Mouse (Mus musculus) hindbrain, embryonic 13.5 days (tissue): Measurements from ENCODE around the gene 1700010I14Rik. TPM values are rescaled to one million over a fixed set of nuclear protein-coding genes. Genes with fewer than 3 reads are reported as not detected.

Source experiments
- ATAC-seq: fragments of 200-750 bp; cut with Nextera tagmentation; 2 replicates; pipeline ENCODE4 v1.8.0; 2017; ENCODE audit warnings: moderate TSS enrichment; ENCODE audit not compliant: low FRiP score
- H3K27ac ChIP-seq: fragments of 300-500 bp; sonication (generic); 2 replicates; pipeline ENCODE4 v1.5.1; 2015; ENCODE audit warnings: inconsistent platforms, mild to moderate bottlenecking, moderate library complexity
- H3K27me3 ChIP-seq: fragments of 300-500 bp; sonication (generic); 2 replicates; pipeline ENCODE4 v1.6.1; 2015; ENCODE audit warnings: mild to moderate bottlenecking, inconsistent platforms
- H3K36me3 ChIP-seq: fragments of 300-500 bp; sonication (generic); 2 replicates; pipeline ENCODE4 v1.6.1; 2015; ENCODE audit warnings: mild to moderate bottlenecking, inconsistent platforms
- H3K4me1 ChIP-seq: fragments of 300-500 bp; sonication (generic); replicated peaks from 2 replicates; pipeline ENCODE4 v1.6.1; 2015; ENCODE audit warnings: inconsistent platforms
- H3K4me2 ChIP-seq: fragments of 300-500 bp; sonication (generic); 2 replicates; pipeline ENCODE4 v1.6.1; 2015; ENCODE audit warnings: inconsistent platforms, mild to moderate bottlenecking, moderate library complexity
- H3K4me3 ChIP-seq: fragments of 300-500 bp; sonication (generic); 2 replicates; pipeline ENCODE4 v1.5.1; 2015; ENCODE audit warnings: mild to moderate bottlenecking, inconsistent platforms
- H3K9ac ChIP-seq: fragments of 300-500 bp; sonication (generic); 2 replicates; pipeline ENCODE4 v1.6.1; 2015; ENCODE audit warnings: mild to moderate bottlenecking, inconsistent platforms
- H3K9me3 ChIP-seq: fragments of 300-500 bp; sonication (generic); 2 replicates; pipeline ENCODE4 v1.6.1; 2016; ENCODE audit warnings: inconsistent platforms
- WGBS: fragments of 180-500 bp; shearing (Covaris S2); methylation state at CpG from one replicate; pipeline ENCODE4 v1.1.7; 2015; 5-methylcytosine and 5-hydroxymethylcytosine counted together
- polyA plus RNA-seq: library from polyadenylated mRNA; unstranded; fragments of >200 nt; fragmentation: Nextera tagmentation; extraction: Ambion mirVana; gene quantifications from 2 replicates; pipeline ENCODE4 v1.2.1, GENCODE M21; 2015

Gene 1700010I14Rik
- 2.5 and 3.3 TPM in 2 replicates for polyA plus RNA-seq

GRCm38 (mm10) chr17:8988119-8988807 is at the start of gene 1700010I14Rik:
TSS of gene 1700010I14Rik (plus strand) at chr17:8988333.
- Histone ChIP-seq H3K27me3 (no peaks in the 10 kb centered on the region), H3K9ac (peak within 1 kb of the TSS; percentile 58), H3K4me3 (peak within 1 kb of the TSS; percentile 43), H3K27ac (0 out of 2 replicates have a peak within 1 kb of the TSS, but pooled peaks have one; percentile 30), H3K36me3 (peaks cover 3% of the 10 kb centered on the region), H3K9me3 (no peaks in the 10 kb centered on the region), H3K4me2 (peak within 1 kb of the TSS; percentile 66), H3K4me1 (peaks cover 32% of the 10 kb centered on the region)
- 10% methylated on average over 13 of the region's 13 CpGs for WGBS
- ATAC-seq, result peak; percentile 58

DNA sequence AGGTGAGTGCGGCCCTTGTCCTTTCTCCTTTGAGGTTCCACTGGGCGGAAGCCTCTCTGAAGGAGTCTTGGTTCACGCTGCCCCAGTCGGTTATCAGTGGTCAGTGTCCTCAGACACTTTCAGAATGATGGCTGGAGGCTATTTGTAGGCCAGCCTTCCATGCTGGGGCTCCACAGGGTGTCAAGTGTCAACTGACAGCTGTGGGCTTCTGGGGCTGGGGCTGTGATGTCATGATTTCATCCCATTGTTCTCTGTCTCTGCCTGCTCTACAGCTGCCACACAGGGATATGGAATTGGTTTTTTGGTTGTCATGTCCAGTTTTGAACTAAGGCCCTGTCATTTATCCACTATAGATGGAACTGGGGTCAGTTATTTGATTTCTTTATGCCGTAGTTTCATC is 36.5 kb upstream of the 1700010I14Rik start:
- Histone ChIP-seq H3K27ac (no peak overlapping the region), H3K27me3 (no peaks in the 10 kb centered on the region), H3K9me3 (no peaks in the 10 kb centered on the region), H3K4me2 (no peak overlapping the region), H3K4me1 (0 out of 2 replicates have a peak, but pooled peaks cover 2% of the 10 kb centered on the region), H3K36me3 (peaks cover 72% of the 10 kb centered on the region), H3K4me3 (no peak overlapping the region), H3K9ac (no peak overlapping the region)
- ATAC-seq, result no peak
- 66% methylated on average over 5 of the region's 5 CpGs for WGBS

DNA sequence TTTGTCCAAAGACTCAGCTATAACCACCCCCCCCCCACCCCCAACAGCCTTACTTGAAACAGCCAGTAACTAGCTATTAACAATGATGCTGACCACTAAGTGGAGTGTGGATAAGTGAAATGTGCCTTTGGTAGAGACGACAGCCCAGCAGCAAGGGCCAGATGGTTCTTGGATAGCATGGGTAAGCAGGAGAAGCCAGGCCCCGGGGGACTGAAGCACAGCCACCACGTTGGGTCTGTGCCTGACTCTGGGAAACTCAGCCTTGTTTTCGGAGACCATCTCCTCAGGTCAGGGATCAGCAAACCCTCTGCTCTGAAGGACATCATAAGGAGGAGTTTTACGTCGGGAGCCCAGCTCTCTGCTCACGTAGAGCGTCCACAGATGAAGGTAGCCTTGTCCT is 35.2 kb upstream of the 1700010I14Rik start:
- 91% methylated on average over 8 of the region's 8 CpGs for WGBS
- ATAC-seq, result no peak
- no peak overlapping the region for H3K4me2 ChIP-seq

GRCm38 (mm10) chr17:8958125-8958524 is 30.0 kb upstream of the 1700010I14Rik start:
- no peak overlapping the region for H3K27ac ChIP-seq
- no peak overlapping the region for H3K4me3 ChIP-seq
- H3K9me3 ChIP-seq, result no peaks in the 10 kb centered on the region
- H3K4me2 ChIP-seq, result no peak overlapping the region
- no peak for ATAC-seq
- 86% methylated on average over 6 of the region's 6 CpGs for WGBS
- no peaks in the 10 kb centered on the region for H3K27me3 ChIP-seq
- no peak overlapping the region for H3K9ac ChIP-seq
- H3K36me3 ChIP-seq, result peaks cover 57% of the 10 kb centered on the region
- H3K4me1 ChIP-seq, result peaks cover 9% of the 10 kb centered on the region

More for the DNA sequence above, 35.2 kb upstream of the 1700010I14Rik start:
- H3K4me3 ChIP-seq, result no peak overlapping the region
- H3K27me3 ChIP-seq, result no peaks in the 10 kb centered on the region
- H3K36me3 ChIP-seq, result peaks cover 75% of the 10 kb centered on the region
- no peak overlapping the region for H3K27ac ChIP-seq
- no peaks in the 10 kb centered on the region for H3K9me3 ChIP-seq
- H3K9ac ChIP-seq, result no peak overlapping the region
- H3K4me1 ChIP-seq, result 0 out of 2 replicates have a peak, but pooled peaks cover 2% of the 10 kb centered on the region

DNA sequence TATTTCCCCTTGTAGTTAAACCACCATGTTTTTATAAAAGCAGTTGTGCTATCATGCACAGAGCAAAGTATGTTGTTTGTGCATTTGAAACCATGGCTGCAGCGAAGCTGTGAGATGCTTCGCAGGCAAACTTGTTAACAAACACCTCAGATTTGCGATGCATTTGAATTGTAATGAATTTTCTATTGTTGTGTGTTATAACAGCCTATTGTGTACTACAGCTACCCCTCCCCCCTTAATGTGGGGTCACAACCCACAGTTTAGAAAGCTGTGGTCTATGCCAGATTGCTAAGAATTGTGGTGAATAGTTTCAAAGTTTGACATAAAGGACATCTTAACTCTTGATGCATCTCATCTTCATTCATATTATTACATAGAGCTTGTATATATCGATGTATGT is 27.7 kb upstream of the 1700010I14Rik start:
- Histone ChIP-seq H3K4me3 (no peak overlapping the region), H3K9me3 (no peaks in the 10 kb centered on the region), H3K4me2 (no peak overlapping the region), H3K27me3 (no peaks in the 10 kb centered on the region), H3K36me3 (peaks cover 48% of the 10 kb centered on the region), H3K27ac (no peak overlapping the region), H3K9ac (no peak overlapping the region), H3K4me1 (peaks cover 9% of the 10 kb centered on the region)
- WGBS, result 67% methylated on average over 4 of the region's 4 CpGs
- ATAC-seq, result no peak

DNA sequence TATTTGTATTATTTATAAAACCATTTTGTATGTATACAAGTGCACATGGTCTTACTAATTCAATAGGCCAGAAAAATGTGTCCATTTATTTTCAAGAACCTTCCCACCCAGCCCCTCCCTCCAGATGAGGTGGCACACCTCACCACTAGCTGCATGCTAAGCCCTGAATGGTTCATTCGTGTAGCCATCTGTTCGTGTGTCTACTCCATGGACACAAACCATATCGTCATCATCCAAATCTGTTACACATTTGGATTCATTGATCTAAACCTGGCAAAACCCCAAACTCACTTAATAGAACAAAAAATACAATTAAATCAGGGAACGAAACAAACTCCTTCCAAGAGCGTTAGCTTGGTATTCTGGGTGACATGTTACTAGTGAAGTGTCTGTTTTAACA is 27.0 kb upstream of the 1700010I14Rik start:
- no peak overlapping the region for H3K9ac ChIP-seq
- H3K27ac ChIP-seq, result no peak overlapping the region
- H3K36me3 ChIP-seq, result peaks cover 48% of the 10 kb centered on the region
- H3K9me3 ChIP-seq, result no peaks in the 10 kb centered on the region
- H3K27me3 ChIP-seq, result no peaks in the 10 kb centered on the region
- H3K4me2 ChIP-seq, result no peak overlapping the region
- no peak for ATAC-seq
- peaks cover 9% of the 10 kb centered on the region for H3K4me1 ChIP-seq
- no peak overlapping the region for H3K4me3 ChIP-seq
- 65% methylated on average over 5 of the region's 5 CpGs for whole genome bisulfite sequencing

DNA sequence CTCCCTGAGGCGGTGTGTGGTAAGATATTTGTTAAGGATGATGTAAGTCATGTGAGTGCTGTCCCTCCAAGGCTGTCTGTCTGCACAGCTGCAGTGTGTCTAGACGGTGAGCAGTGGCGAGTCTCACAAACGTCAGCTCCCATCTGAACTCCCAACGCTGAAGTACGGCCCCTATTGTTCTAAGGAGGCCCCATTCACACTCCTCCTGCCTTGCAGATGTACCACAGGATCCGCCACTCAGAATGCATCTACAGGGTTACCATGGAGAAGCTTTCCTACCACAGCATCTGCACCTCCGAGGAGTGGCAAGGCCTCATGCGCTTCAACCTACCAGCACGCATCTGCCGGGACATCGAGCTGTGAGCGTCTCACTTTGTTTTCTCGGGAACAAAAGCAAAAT is 26.5 kb upstream of the 1700010I14Rik start:
- no peak overlapping the region for H3K4me2 ChIP-seq
- H3K27me3 ChIP-seq, result no peaks in the 10 kb centered on the region
- H3K36me3 ChIP-seq, result peaks cover 49% of the 10 kb centered on the region
- H3K27ac ChIP-seq, result 0 out of 2 replicates have a peak overlapping the region, but pooled peaks have one; percentile 23
- H3K9ac ChIP-seq, result no peak overlapping the region
- H3K9me3 ChIP-seq, result no peaks in the 10 kb centered on the region
- 27% methylated on average over 14 of the region's 14 CpGs for WGBS
- peak; percentile 43; the same call in 1 of the 2 replicates for ATAC-seq
- peaks cover 9% of the 10 kb centered on the region for H3K4me1 ChIP-seq
- no peak overlapping the region for H3K4me3 ChIP-seq

GRCm38 (mm10) chr17:8965177-8965576 is 23.0 kb upstream of the 1700010I14Rik start:
- ATAC-seq, result no peak
- no peaks in the 10 kb centered on the region for H3K27me3 ChIP-seq
- H3K9me3 ChIP-seq, result no peaks in the 10 kb centered on the region
- no peak overlapping the region for H3K4me3 ChIP-seq
- H3K36me3 ChIP-seq, result peaks cover 69% of the 10 kb centered on the region
- 93% methylated on average over 6 of the region's 6 CpGs for WGBS
- H3K4me2 ChIP-seq, result no peak overlapping the region
- no peak overlapping the region for H3K27ac ChIP-seq
- H3K4me1 ChIP-seq, result peaks cover 9% of the 10 kb centered on the region
- no peak overlapping the region for H3K9ac ChIP-seq

- no peak overlapping the region for H3K9ac ChIP-seq
- ATAC-seq, result no peak
- no peak overlapping the region for H3K4me2 ChIP-seq
- no peaks in the 10 kb centered on the region for H3K9me3 ChIP-seq
- H3K36me3 ChIP-seq, result peaks cover 56% of the 10 kb centered on the region
- H3K27ac ChIP-seq, result no peak overlapping the region
- peaks cover 27% of the 10 kb centered on the region for H3K4me1 ChIP-seq
- H3K27me3 ChIP-seq, result no peaks in the 10 kb centered on the region
- no peak overlapping the region for H3K4me3 ChIP-seq
- WGBS, result 21% methylated on average over 12 of the region's 12 CpGs
These were observed 15.8 kb upstream of the 1700010I14Rik start for GRCm38 (mm10) chr17:8972152-8972854.

- no peak for ATAC-seq
- Histone ChIP-seq H3K36me3 (peaks cover 51% of the 10 kb centered on the region), H3K4me3 (no peak overlapping the region), H3K27ac (no peak overlapping the region), H3K9me3 (no peaks in the 10 kb centered on the region), H3K27me3 (no peaks in the 10 kb centered on the region), H3K4me2 (no peak overlapping the region), H3K9ac (no peak overlapping the region), H3K4me1 (peaks cover 27% of the 10 kb centered on the region)
- WGBS, result 68% methylated on average over 5 of the region's 5 CpGs
These were observed 14.8 kb upstream of the 1700010I14Rik start for GRCm38 (mm10) chr17:8973331-8973730.

DNA sequence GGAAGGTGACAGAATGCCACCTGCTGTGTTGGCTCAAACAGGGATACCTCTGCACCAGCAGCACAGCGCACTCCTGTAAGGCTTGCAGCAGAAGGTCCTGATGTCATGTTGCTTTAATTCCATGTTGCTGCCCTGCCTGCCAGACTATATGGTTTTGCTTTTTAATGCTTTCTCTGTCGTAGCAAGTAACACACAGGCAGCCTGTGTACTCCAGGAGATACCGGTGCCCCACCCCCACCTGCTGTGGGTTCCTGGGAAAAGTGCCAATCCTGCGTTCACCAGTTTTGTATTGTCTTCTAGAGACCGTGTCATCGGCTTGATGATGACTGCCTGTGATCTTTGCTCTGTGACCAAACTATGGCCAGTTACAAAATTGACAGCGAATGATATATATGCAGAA is 13.7 kb upstream of the 1700010I14Rik start:
- peaks cover 50% of the 10 kb centered on the region for H3K36me3 ChIP-seq
- no peak overlapping the region for H3K4me3 ChIP-seq
- 51% methylated on average over 7 of the region's 7 CpGs for WGBS
- H3K27me3 ChIP-seq, result no peaks in the 10 kb centered on the region
- peaks cover 27% of the 10 kb centered on the region for H3K4me1 ChIP-seq
- ATAC-seq, result 0 out of 2 replicates have a peak, but pooled peaks have one; percentile 17
- no peak overlapping the region for H3K9ac ChIP-seq
- H3K9me3 ChIP-seq, result no peaks in the 10 kb centered on the region
- H3K27ac ChIP-seq, result no peak overlapping the region
- H3K4me2 ChIP-seq, result no peak overlapping the region

- Histone ChIP-seq H3K36me3 (peaks cover 50% of the 10 kb centered on the region), H3K27ac (no peak overlapping the region), H3K4me3 (no peak overlapping the region), H3K9me3 (no peaks in the 10 kb centered on the region), H3K27me3 (no peaks in the 10 kb centered on the region), H3K4me1 (peaks cover 27% of the 10 kb centered on the region), H3K9ac (no peak overlapping the region), H3K4me2 (no peak overlapping the region)
- WGBS, result 54% methylated on average over 6 of the region's 6 CpGs
- ATAC-seq, result 0 out of 2 replicates have a peak, but pooled peaks have one; percentile 13
These were observed 13.2 kb upstream of the 1700010I14Rik start for GRCm38 (mm10) chr17:8974823-8975397.
